Mouse (Mus musculus): Measurements from ENCODE around the gene Kbtbd6. TPM values are rescaled to one million over a fixed set of nuclear protein-coding genes. Genes with fewer than 3 reads are reported as not detected.
"Not testable (repeated sequence)": the region's sequence is repeated elsewhere in the genome, so short reads cannot be mapped to it uniquely, and the experiment has no call there.

Gene Kbtbd6
- polyA plus RNA-seq, 1 experiment from 2014 or later, result 7.3 TPM

DNA sequence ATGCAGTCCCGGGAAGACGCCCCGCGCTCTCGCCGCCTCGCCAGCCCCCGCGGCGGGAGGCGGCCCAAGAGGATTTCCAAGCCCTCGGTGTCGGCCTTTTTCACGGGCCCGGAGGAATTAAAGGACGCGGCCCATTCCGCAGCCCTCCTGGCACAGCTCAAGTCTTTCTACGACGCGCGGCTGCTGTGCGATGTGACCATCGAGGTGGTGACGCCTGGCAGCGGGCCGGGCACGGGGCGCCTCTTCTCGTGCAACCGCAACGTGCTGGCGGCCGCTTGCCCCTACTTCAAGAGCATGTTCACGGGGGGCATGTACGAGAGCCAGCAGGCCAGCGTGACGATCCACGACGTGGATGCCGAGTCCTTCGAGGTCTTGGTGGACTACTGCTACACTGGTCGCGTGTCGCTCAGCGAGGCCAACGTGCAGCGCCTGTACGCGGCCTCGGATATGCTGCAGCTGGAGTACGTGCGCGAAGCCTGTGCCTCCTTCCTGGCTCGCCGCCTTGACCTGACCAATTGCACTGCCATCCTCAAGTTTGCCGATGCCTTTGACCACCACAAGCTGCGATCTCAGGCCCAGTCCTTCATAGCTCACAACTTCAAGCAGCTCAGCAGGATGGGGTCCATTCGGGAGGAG is 24.8 kb upstream of the Kbtbd6 start:
- H3K9me3 ChIP-seq (ENCODE audit: control insufficient read depth, low read length); H3K27me3 ChIP-seq (ENCODE audit: control insufficient read depth, insufficient read depth, low read length); H3K36me3 ChIP-seq (ENCODE audit: control insufficient read depth, insufficient read depth, low read length); H3K27ac ChIP-seq (replicated peaks; ENCODE audit: low read depth, low read length); H3K4me1 ChIP-seq (ENCODE audit: control insufficient read depth, insufficient read depth, low read length); DNase-seq (ENCODE audit: low spot score): not testable (repeated sequence)
- WGBS, result 50% methylated on average over 8 of the region's 59 CpGs
- Histone ChIP-seq H3K4me3 (ENCODE audit: low read depth, low read length) (peak overlapping the region; percentile 42), H3K4me2 (ENCODE audit: low read depth, severe bottlenecking) (peak overlapping the region; percentile 48), H3K9ac (ENCODE audit: low read length) (peak overlapping the region; percentile 72)
- peak; percentile 35 for ATAC-seq (ENCODE audit: insufficient number of reproducible peaks, low FRiP score, low TSS enrichment, low read depth)

- no peak for DNase-seq (ENCODE audit: low spot score)
These were observed 17.6 kb upstream of the Kbtbd6 start for GRCm38 (mm10) chr14:79434068-79434467.

GRCm38 (mm10) chr14:79440655-79441054 is 11.0 kb upstream of the Kbtbd6 start:
- Histone ChIP-seq H3K4me3 (ENCODE audit: low read depth, low read length) (no peak overlapping the region), H3K36me3 (ENCODE audit: control insufficient read depth, insufficient read depth, low read length) (no peaks in the 10 kb centered on the region), H3K27ac (replicated peaks; ENCODE audit: low read depth, low read length) (no peak overlapping the region), H3K4me2 (ENCODE audit: low read depth, severe bottlenecking) (no peak overlapping the region), H3K27me3 (ENCODE audit: control insufficient read depth, insufficient read depth, low read length) (no peaks in the 10 kb centered on the region), H3K9ac (ENCODE audit: low read length) (no peak overlapping the region), H3K4me1 (ENCODE audit: control insufficient read depth, insufficient read depth, low read length) (no peaks in the 10 kb centered on the region), H3K9me3 (ENCODE audit: control insufficient read depth, low read length) (no peaks in the 10 kb centered on the region)
- WGBS, result 85% methylated on average over 2 of the region's 2 CpGs
- no peak for ATAC-seq (ENCODE audit: insufficient number of reproducible peaks, low FRiP score, low TSS enrichment, low read depth)
- DNase-seq (ENCODE audit: low spot score), result no peak

More at GRCm38 (mm10) chr14:79434068-79434467, 17.6 kb upstream of the Kbtbd6 start:
- Histone ChIP-seq H3K9ac (ENCODE audit: low read length) (no peak overlapping the region), H3K4me2 (ENCODE audit: low read depth, severe bottlenecking) (no peak overlapping the region), H3K4me1 (ENCODE audit: control insufficient read depth, insufficient read depth, low read length) (no peaks in the 10 kb centered on the region), H3K9me3 (ENCODE audit: control insufficient read depth, low read length) (no peaks in the 10 kb centered on the region), H3K4me3 (ENCODE audit: low read depth, low read length) (no peak overlapping the region), H3K27me3 (ENCODE audit: control insufficient read depth, insufficient read depth, low read length) (no peaks in the 10 kb centered on the region), H3K27ac (replicated peaks; ENCODE audit: low read depth, low read length) (no peak overlapping the region), H3K36me3 (ENCODE audit: control insufficient read depth, insufficient read depth, low read length) (no peaks in the 10 kb centered on the region)
- WGBS, result 81% methylated on average over 1 of the region's 1 CpGs
- ATAC-seq (ENCODE audit: insufficient number of reproducible peaks, low FRiP score, low TSS enrichment, low read depth), result no peak

- H3K36me3 ChIP-seq (ENCODE audit: control insufficient read depth, insufficient read depth, low read length), result no peaks in the 10 kb centered on the region
- no peaks in the 10 kb centered on the region for H3K9me3 ChIP-seq (ENCODE audit: control insufficient read depth, low read length)
- no peak for DNase-seq (ENCODE audit: low spot score)
- H3K27me3 ChIP-seq (ENCODE audit: control insufficient read depth, insufficient read depth, low read length), result no peaks in the 10 kb centered on the region
- 88% methylated on average over 5 of the region's 5 CpGs for WGBS
- no peaks in the 10 kb centered on the region for H3K4me1 ChIP-seq (ENCODE audit: control insufficient read depth, insufficient read depth, low read length)
- no peak for ATAC-seq (ENCODE audit: insufficient number of reproducible peaks, low FRiP score, low TSS enrichment, low read depth)
- H3K27ac ChIP-seq (replicated peaks; ENCODE audit: low read depth, low read length), result no peak overlapping the region
- no peak overlapping the region for H3K4me3 ChIP-seq (ENCODE audit: low read depth, low read length)
- no peak overlapping the region for H3K4me2 ChIP-seq (ENCODE audit: low read depth, severe bottlenecking)
- no peak overlapping the region for H3K9ac ChIP-seq (ENCODE audit: low read length)
These were observed 10.2 kb upstream of the Kbtbd6 start for GRCm38 (mm10) chr14:79441441-79441840.

- H3K4me1 ChIP-seq (ENCODE audit: control insufficient read depth, insufficient read depth, low read length), result no peaks in the 10 kb centered on the region
- H3K9ac ChIP-seq (ENCODE audit: low read length), result no peak overlapping the region
- ATAC-seq (ENCODE audit: insufficient number of reproducible peaks, low FRiP score, low TSS enrichment, low read depth) (no peak), DNase-seq (ENCODE audit: low spot score) (no peak)
- no peaks in the 10 kb centered on the region for H3K27me3 ChIP-seq (ENCODE audit: control insufficient read depth, insufficient read depth, low read length)
- no peaks in the 10 kb centered on the region for H3K36me3 ChIP-seq (ENCODE audit: control insufficient read depth, insufficient read depth, low read length)
- no peak overlapping the region for H3K4me2 ChIP-seq (ENCODE audit: low read depth, severe bottlenecking)
- no peak overlapping the region for H3K4me3 ChIP-seq (ENCODE audit: low read depth, low read length)
- no peaks in the 10 kb centered on the region for H3K9me3 ChIP-seq (ENCODE audit: control insufficient read depth, low read length)
- no peak overlapping the region for H3K27ac ChIP-seq (replicated peaks; ENCODE audit: low read depth, low read length)
- 89% methylated on average over 9 of the region's 9 CpGs for WGBS
These were observed 7.0 kb upstream of the Kbtbd6 start for GRCm38 (mm10) chr14:79444601-79445000.

GRCm38 (mm10) chr14:79445055-79445620 is 6.5 kb upstream of the Kbtbd6 start:
- H3K36me3 ChIP-seq (ENCODE audit: control insufficient read depth, insufficient read depth, low read length), result no peaks in the 10 kb centered on the region
- no peak overlapping the region for H3K27ac ChIP-seq (replicated peaks; ENCODE audit: low read depth, low read length)
- no peak overlapping the region for H3K9ac ChIP-seq (ENCODE audit: low read length)
- DNase-seq (ENCODE audit: low spot score) (no peak), ATAC-seq (ENCODE audit: insufficient number of reproducible peaks, low FRiP score, low TSS enrichment, low read depth) (no peak)
- H3K4me3 ChIP-seq (ENCODE audit: low read depth, low read length), result no peak overlapping the region
- H3K27me3 ChIP-seq (ENCODE audit: control insufficient read depth, insufficient read depth, low read length), result no peaks in the 10 kb centered on the region
- 80% methylated on average over 16 of the region's 16 CpGs for WGBS
- no peaks in the 10 kb centered on the region for H3K9me3 ChIP-seq (ENCODE audit: control insufficient read depth, low read length)
- no peak overlapping the region for H3K4me2 ChIP-seq (ENCODE audit: low read depth, severe bottlenecking)
- no peaks in the 10 kb centered on the region for H3K4me1 ChIP-seq (ENCODE audit: control insufficient read depth, insufficient read depth, low read length)

DNA sequence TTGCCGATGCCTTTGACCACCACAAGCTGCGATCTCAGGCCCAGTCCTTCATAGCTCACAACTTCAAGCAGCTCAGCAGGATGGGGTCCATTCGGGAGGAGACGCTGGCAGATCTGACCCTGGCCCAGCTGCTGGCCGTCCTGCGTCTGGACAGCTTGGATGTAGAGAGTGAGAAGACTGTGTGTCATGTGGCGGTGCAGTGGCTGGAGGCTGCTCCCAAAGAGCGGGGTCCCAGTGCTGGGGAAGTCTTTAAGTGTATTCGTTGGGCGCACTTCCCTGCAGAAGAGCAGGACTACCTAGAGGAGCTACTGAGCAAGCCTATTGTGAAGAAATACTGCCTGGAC is 928 bp downstream of the Kbtbd6 start:
- not testable (repeated sequence) for H3K36me3 ChIP-seq (ENCODE audit: control insufficient read depth, insufficient read depth, low read length); H3K4me3 ChIP-seq (ENCODE audit: low read depth, low read length); H3K4me1 ChIP-seq (ENCODE audit: control insufficient read depth, insufficient read depth, low read length); H3K27ac ChIP-seq (replicated peaks; ENCODE audit: low read depth, low read length); H3K9me3 ChIP-seq (ENCODE audit: control insufficient read depth, low read length); ATAC-seq (ENCODE audit: insufficient number of reproducible peaks, low FRiP score, low TSS enrichment, low read depth); H3K9ac ChIP-seq (ENCODE audit: low read length); H3K27me3 ChIP-seq (ENCODE audit: control insufficient read depth, insufficient read depth, low read length); H3K4me2 ChIP-seq (ENCODE audit: low read depth, severe bottlenecking); DNase-seq (ENCODE audit: low spot score)
- WGBS, result 97% methylated on average over 7 of the region's 10 CpGs

DNA sequence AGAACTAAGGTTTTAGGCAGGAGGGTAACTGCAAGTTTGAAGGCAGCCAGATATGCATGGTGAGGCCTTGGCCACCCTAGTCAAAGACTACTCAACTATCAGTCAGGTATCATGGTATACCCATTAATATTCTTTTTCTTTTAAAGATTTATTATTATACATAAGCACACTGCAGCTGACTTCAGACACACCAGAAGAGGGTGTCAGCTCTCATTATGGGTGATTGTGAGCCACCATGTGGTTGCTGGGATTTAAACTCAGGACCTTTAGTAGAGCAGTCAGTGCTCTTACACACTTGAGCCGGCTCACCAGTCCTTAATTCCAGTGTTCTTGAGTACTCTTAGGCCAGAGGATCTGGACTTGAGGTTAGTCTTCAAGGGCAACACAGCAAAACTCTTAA is 8.8 kb downstream of the Kbtbd6 start:
- no peak overlapping the region for H3K9ac ChIP-seq (ENCODE audit: low read length)
- no peak for ATAC-seq (ENCODE audit: insufficient number of reproducible peaks, low FRiP score, low TSS enrichment, low read depth)
- H3K36me3 ChIP-seq (ENCODE audit: control insufficient read depth, insufficient read depth, low read length), result peaks cover 3% of the 10 kb centered on the region
- H3K9me3 ChIP-seq (ENCODE audit: control insufficient read depth, low read length), result no peaks in the 10 kb centered on the region
- H3K4me2 ChIP-seq (ENCODE audit: low read depth, severe bottlenecking), result no peak overlapping the region
- WGBS, result 94% methylated on average over 1 of the region's 1 CpGs
- H3K4me3 ChIP-seq (ENCODE audit: low read depth, low read length), result no peak overlapping the region
- no peak for DNase-seq (ENCODE audit: low spot score)
- H3K27ac ChIP-seq (replicated peaks; ENCODE audit: low read depth, low read length), result no peak overlapping the region
- H3K27me3 ChIP-seq (ENCODE audit: control insufficient read depth, insufficient read depth, low read length), result no peaks in the 10 kb centered on the region
- no peaks in the 10 kb centered on the region for H3K4me1 ChIP-seq (ENCODE audit: control insufficient read depth, insufficient read depth, low read length)

- Histone ChIP-seq H3K4me2 (ENCODE audit: low read depth, severe bottlenecking) (no peak overlapping the region), H3K9ac (ENCODE audit: low read length) (no peak overlapping the region), H3K4me1 (ENCODE audit: control insufficient read depth, insufficient read depth, low read length) (no peaks in the 10 kb centered on the region), H3K4me3 (ENCODE audit: low read depth, low read length) (no peak overlapping the region), H3K36me3 (ENCODE audit: control insufficient read depth, insufficient read depth, low read length) (peaks cover 3% of the 10 kb centered on the region), H3K27ac (replicated peaks; ENCODE audit: low read depth, low read length) (no peak overlapping the region), H3K27me3 (ENCODE audit: control insufficient read depth, insufficient read depth, low read length) (no peaks in the 10 kb centered on the region), H3K9me3 (ENCODE audit: control insufficient read depth, low read length) (no peaks in the 10 kb centered on the region)
- WGBS, result 95% methylated on average over 4 of the region's 4 CpGs
- no peak for ATAC-seq (ENCODE audit: insufficient number of reproducible peaks, low FRiP score, low TSS enrichment, low read depth)
- no peak for DNase-seq (ENCODE audit: low spot score)
These were observed 9.4 kb downstream of the Kbtbd6 start for GRCm38 (mm10) chr14:79460988-79461387.

Data from limb, embryonic 11.5 days (tissue).